Mouse (Mus musculus): ENCODE measurements around the gene Mtnr1a. TPM values are rescaled to one million over a fixed set of nuclear protein-coding genes. Genes with fewer than 3 reads are reported as not detected.

Mtnr1a gene
- polyA plus RNA-seq, 1 experiment from 2014 or later: not detected

DNA sequence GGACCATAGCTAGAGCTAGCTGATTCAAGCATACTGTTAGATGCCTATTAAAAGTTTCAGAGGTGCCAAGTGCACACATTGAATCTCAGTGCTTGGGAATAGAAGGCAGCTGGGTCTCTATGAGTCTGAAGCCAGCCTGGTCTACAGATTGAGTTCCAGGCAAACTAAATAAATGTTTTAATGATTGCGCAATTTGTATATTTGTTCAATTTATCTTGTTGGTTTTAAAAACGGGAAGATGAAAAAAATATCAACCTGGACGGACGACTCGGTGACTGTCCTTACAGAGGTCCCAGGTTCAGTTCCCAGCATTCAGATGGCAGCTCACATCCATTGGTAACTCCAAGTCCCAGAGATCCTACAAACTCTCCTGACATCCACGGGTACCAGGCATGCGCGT lies 2.0 kb downstream of the Mtnr1a start:
- Histone ChIP-seq H3K4me2 (replicated peaks; ENCODE audit: low read depth, low read length) (no peak overlapping the region), H3K4me3 (ENCODE audit: low read length) (no peak overlapping the region), H3K27ac (ENCODE audit: low read depth, low read length) (no peak overlapping the region), H3K27me3 (ENCODE audit: control insufficient read depth, insufficient read depth, low read length) (no peaks in the 10 kb centered on the region), H3K9me3 (ENCODE audit: control insufficient read depth, low read length) (no peaks in the 10 kb centered on the region), H3K9ac (ENCODE audit: low read depth, low read length) (no peak overlapping the region), H3K4me1 (ENCODE audit: control insufficient read depth, insufficient read depth, low read length) (peaks cover 4% of the 10 kb centered on the region; the same call in 1 of the 2 replicates), H3K36me3 (ENCODE audit: control insufficient read depth, insufficient read depth, low read length) (no peaks in the 10 kb centered on the region)
- no peak for ATAC-seq (ENCODE audit: low FRiP score, low TSS enrichment)
- 93% methylated on average over 8 of the region's 8 CpGs for WGBS

DNA sequence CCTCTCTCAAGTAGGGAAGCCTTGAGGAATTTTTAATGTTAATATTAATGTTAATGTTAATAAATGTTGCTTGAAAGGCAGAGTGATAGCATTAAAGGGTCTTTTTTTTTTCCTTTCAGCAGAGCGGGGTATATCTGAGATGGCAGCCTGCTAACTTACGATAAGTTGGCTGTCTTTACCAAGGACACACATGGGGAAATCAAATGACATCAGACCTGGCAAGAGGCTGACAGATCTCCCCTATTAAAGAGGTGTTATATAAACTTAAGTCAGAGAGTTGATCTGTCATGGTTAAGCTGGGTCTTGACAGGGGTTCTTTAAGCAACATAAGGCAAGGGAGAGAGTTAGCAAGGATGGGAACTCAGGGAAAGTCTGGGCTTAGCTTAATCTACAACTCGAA lies 11.9 kb downstream of the Mtnr1a start:
- Histone ChIP-seq H3K4me3 (ENCODE audit: low read length) (no peak overlapping the region), H3K36me3 (ENCODE audit: control insufficient read depth, insufficient read depth, low read length) (no peaks in the 10 kb centered on the region), H3K9ac (ENCODE audit: low read depth, low read length) (no peak overlapping the region), H3K4me1 (ENCODE audit: control insufficient read depth, insufficient read depth, low read length) (no peaks in the 10 kb centered on the region), H3K4me2 (replicated peaks; ENCODE audit: low read depth, low read length) (no peak overlapping the region), H3K27ac (ENCODE audit: low read depth, low read length) (no peak overlapping the region), H3K27me3 (ENCODE audit: control insufficient read depth, insufficient read depth, low read length) (no peaks in the 10 kb centered on the region), H3K9me3 (ENCODE audit: control insufficient read depth, low read length) (no peaks in the 10 kb centered on the region)
- no peak for ATAC-seq (ENCODE audit: low FRiP score, low TSS enrichment)
- 89% methylated on average over 3 of the region's 3 CpGs for WGBS

DNA sequence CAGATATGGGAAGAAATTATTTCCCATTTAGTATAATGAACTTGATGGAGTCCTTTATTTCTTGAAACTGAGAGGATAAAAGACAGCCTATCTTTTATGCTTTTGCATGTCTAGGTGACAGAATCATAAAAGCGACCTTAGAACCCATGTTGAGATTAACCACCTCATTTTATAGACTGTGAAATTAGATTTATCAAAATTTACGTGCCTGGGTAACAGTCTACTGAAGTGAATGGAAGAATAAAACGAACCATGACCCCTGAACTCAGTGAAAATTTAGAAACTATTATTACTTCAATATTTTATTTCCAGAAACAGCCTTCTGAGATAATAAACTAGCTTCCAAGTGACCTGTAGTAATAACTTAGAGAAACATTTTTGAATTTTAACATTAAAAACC lies 24.7 kb downstream of the Mtnr1a start:
- Histone ChIP-seq H3K4me2 (replicated peaks; ENCODE audit: low read depth, low read length) (no peak overlapping the region), H3K36me3 (ENCODE audit: control insufficient read depth, insufficient read depth, low read length) (no peaks in the 10 kb centered on the region), H3K4me3 (ENCODE audit: low read length) (no peak overlapping the region), H3K4me1 (ENCODE audit: control insufficient read depth, insufficient read depth, low read length) (no peaks in the 10 kb centered on the region), H3K9me3 (ENCODE audit: control insufficient read depth, low read length) (no peaks in the 10 kb centered on the region), H3K9ac (ENCODE audit: low read depth, low read length) (no peak overlapping the region), H3K27ac (ENCODE audit: low read depth, low read length) (no peak overlapping the region), H3K27me3 (ENCODE audit: control insufficient read depth, insufficient read depth, low read length) (no peaks in the 10 kb centered on the region)
- WGBS: 82% methylated on average over 3 of the region's 3 CpGs
- ATAC-seq (ENCODE audit: low FRiP score, low TSS enrichment): no peak

DNA sequence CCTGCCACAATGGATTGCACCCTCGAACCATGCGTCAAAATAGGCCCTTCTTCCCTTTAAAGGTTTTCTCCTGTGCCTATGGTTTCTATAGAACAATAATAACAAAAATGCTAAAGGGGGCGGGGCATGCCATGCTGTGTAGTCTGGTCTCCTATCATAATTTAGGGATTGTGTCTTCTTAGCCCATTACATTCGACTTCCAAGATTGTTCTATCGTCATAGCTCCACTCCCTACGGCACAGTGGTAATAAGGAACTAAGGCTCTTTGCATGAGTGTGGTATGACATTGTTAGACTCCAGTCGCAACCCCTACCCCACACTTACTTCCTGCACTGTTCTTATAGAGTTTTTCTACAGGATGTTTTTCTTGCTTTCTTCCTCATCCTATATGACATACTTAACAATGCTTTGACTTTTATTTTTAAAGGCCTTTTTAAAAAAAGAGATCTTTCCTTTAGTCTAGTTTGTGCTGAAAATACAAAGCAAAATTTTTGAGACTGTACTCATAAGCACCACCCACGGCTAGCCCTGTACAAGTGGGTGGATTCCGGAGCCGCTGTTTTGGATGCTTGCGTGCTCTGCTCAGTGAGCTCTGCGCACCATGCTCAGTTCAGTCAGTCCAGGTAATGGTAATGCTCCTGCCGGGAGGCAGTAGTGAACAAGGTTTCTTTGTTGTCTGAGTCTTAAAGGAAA lies 40.6 kb downstream of the Mtnr1a start:
- H3K4me2 ChIP-seq (replicated peaks; ENCODE audit: low read depth, low read length): peak overlapping the region; percentile 39
- H3K4me1 ChIP-seq (ENCODE audit: control insufficient read depth, insufficient read depth, low read length): no peaks in the 10 kb centered on the region
- no peak overlapping the region for H3K9ac ChIP-seq (ENCODE audit: low read depth, low read length)
- no peak overlapping the region for H3K27ac ChIP-seq (ENCODE audit: low read depth, low read length)
- H3K36me3 ChIP-seq (ENCODE audit: control insufficient read depth, insufficient read depth, low read length): no peaks in the 10 kb centered on the region
- peak; percentile 73; the same call in 1 of the 2 replicates for ATAC-seq (ENCODE audit: low FRiP score, low TSS enrichment)
- no peaks in the 10 kb centered on the region for H3K9me3 ChIP-seq (ENCODE audit: control insufficient read depth, low read length)
- 27% methylated on average over 13 of the region's 13 CpGs for WGBS
- peaks cover 3% of the 10 kb centered on the region; the same call in 1 of the 2 replicates for H3K27me3 ChIP-seq (ENCODE audit: control insufficient read depth, insufficient read depth, low read length)
- peak overlapping the region; percentile 28; the same call in 1 of the 2 replicates for H3K4me3 ChIP-seq (ENCODE audit: low read length)

DNA sequence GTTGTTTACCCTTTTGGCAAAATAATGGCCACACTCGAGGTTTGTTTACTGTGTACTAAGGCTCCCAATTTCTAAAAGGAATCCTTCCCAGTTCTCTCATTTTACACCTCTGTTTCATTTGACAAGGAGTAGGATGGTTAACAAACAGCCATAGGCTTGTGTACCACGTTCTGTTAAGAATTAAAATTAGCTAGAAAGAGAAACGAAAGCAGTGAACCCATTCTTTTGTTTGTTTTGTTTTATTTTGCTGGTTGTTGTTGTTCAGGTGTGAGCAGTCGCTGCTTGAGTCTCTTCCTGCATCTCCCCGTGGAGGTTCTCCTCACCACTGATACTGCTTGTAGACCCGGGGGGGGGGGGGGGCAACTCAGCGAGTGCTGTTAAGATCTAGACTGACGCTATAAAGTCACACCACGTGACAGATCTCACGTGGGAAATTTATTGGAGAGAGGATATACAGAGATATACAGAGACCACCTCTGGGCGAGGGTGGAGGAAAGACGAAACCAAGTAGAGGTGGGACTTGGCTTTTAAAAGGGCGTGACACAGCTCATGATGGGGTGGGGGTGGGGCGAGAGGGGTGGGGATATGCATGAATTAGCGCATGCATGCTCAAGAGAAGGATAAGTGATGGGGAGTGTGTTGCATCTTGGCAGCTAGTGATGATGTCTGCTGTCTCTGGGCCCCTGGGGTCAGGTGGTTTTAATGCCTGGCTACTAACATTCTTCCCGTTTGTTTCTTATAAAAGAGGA lies 41.3 kb downstream of the Mtnr1a start:
- Histone ChIP-seq H3K9me3 (ENCODE audit: control insufficient read depth, low read length) (no peaks in the 10 kb centered on the region), H3K4me3 (ENCODE audit: low read length) (peak overlapping the region; percentile 28; the same call in 1 of the 2 replicates), H3K4me2 (replicated peaks; ENCODE audit: low read depth, low read length) (peak overlapping the region; percentile 39), H3K36me3 (ENCODE audit: control insufficient read depth, insufficient read depth, low read length) (no peaks in the 10 kb centered on the region), H3K27me3 (ENCODE audit: control insufficient read depth, insufficient read depth, low read length) (peaks cover 3% of the 10 kb centered on the region; the same call in 1 of the 2 replicates), H3K9ac (ENCODE audit: low read depth, low read length) (no peak overlapping the region), H3K4me1 (ENCODE audit: control insufficient read depth, insufficient read depth, low read length) (no peaks in the 10 kb centered on the region), H3K27ac (ENCODE audit: low read depth, low read length) (no peak overlapping the region)
- WGBS: 3% methylated on average over 16 of the region's 16 CpGs
- 0 out of 2 replicates have a peak, but pooled peaks have one; percentile 32 for ATAC-seq (ENCODE audit: low FRiP score, low TSS enrichment)

DNA sequence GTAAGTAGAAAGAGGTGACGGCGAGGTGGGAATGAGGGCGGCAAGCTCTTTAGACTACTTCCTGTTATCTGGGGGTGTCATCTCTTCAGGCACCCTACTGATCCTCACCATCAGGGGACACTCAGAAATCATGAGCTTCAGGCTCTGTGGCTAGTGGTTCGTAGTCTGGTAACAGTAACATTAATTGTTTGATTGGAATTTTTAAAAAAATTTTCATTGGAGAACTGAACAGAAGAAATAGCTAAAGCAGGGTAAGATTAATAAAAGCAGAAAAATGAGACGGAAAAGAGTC lies 41.8 kb downstream of the Mtnr1a start:
- no peak overlapping the region for H3K9ac ChIP-seq (ENCODE audit: low read depth, low read length)
- no peaks in the 10 kb centered on the region for H3K9me3 ChIP-seq (ENCODE audit: control insufficient read depth, low read length)
- H3K4me1 ChIP-seq (ENCODE audit: control insufficient read depth, insufficient read depth, low read length): no peaks in the 10 kb centered on the region
- no peak overlapping the region for H3K4me2 ChIP-seq (replicated peaks; ENCODE audit: low read depth, low read length)
- no peak overlapping the region for H3K27ac ChIP-seq (ENCODE audit: low read depth, low read length)
- no peaks in the 10 kb centered on the region for H3K36me3 ChIP-seq (ENCODE audit: control insufficient read depth, insufficient read depth, low read length)
- ATAC-seq (ENCODE audit: low FRiP score, low TSS enrichment): no peak
- no peak overlapping the region for H3K4me3 ChIP-seq (ENCODE audit: low read length)
- WGBS: 42% methylated on average over 5 of the region's 5 CpGs
- H3K27me3 ChIP-seq (ENCODE audit: control insufficient read depth, insufficient read depth, low read length): peaks cover 3% of the 10 kb centered on the region; the same call in 1 of the 2 replicates

DNA sequence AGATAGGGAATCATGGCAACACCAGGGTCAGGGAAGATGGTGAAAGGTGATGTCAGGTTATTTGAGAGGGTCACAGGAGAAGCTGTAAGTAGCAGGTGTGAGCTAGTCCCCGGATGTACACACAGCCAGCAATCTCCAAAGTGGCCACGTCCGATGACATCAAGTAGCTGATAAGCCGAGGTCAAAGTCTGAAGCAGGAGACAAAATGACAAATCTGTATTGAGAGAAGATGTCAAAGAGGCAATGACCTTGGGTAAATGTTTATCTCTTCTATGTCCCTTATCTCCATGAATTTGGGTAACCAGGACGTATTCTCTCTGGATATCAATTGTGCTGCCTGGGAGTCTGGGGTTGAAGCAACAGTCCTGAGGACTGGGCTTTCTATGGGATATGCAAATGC lies 42.9 kb downstream of the Mtnr1a start:
- H3K27me3 ChIP-seq (ENCODE audit: control insufficient read depth, insufficient read depth, low read length): peaks cover 3% of the 10 kb centered on the region; the same call in 1 of the 2 replicates
- H3K4me3 ChIP-seq (ENCODE audit: low read length): no peak overlapping the region
- H3K9ac ChIP-seq (ENCODE audit: low read depth, low read length): no peak overlapping the region
- no peak for ATAC-seq (ENCODE audit: low FRiP score, low TSS enrichment)
- no peak overlapping the region for H3K27ac ChIP-seq (ENCODE audit: low read depth, low read length)
- H3K4me2 ChIP-seq (replicated peaks; ENCODE audit: low read depth, low read length): no peak overlapping the region
- 85% methylated on average over 5 of the region's 5 CpGs for WGBS
- H3K9me3 ChIP-seq (ENCODE audit: control insufficient read depth, low read length): no peaks in the 10 kb centered on the region
- no peaks in the 10 kb centered on the region for H3K36me3 ChIP-seq (ENCODE audit: control insufficient read depth, insufficient read depth, low read length)
- no peaks in the 10 kb centered on the region for H3K4me1 ChIP-seq (ENCODE audit: control insufficient read depth, insufficient read depth, low read length)

DNA sequence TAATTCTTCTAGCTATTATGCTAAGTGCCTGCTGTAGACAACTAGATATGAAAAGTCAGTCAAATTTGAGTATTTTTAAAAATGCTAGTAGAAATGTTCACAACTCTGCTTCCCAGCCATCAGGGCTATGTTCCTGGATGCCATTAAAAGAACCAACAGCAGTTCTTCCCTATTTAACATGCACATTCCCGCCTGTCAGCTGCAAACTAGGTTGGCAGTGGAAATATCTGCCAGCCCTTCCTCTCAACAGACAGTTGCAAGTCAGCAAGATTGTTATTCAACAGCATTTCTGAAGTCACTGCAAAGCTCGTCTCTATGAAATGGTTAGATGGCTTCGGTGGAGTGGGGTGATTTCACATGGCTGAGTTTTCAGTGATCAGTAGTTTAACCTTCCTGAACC lies 48.7 kb downstream of the Mtnr1a start:
- 81% methylated on average over 3 of the region's 3 CpGs for WGBS
- Histone ChIP-seq H3K4me1 (ENCODE audit: control insufficient read depth, insufficient read depth, low read length) (no peaks in the 10 kb centered on the region), H3K4me3 (ENCODE audit: low read length) (no peak overlapping the region), H3K27me3 (ENCODE audit: control insufficient read depth, insufficient read depth, low read length) (no peaks in the 10 kb centered on the region), H3K4me2 (replicated peaks; ENCODE audit: low read depth, low read length) (no peak overlapping the region), H3K27ac (ENCODE audit: low read depth, low read length) (no peak overlapping the region), H3K36me3 (ENCODE audit: control insufficient read depth, insufficient read depth, low read length) (no peaks in the 10 kb centered on the region), H3K9me3 (ENCODE audit: control insufficient read depth, low read length) (no peaks in the 10 kb centered on the region), H3K9ac (ENCODE audit: low read depth, low read length) (no peak overlapping the region)
- ATAC-seq (ENCODE audit: low FRiP score, low TSS enrichment): no peak

DNA sequence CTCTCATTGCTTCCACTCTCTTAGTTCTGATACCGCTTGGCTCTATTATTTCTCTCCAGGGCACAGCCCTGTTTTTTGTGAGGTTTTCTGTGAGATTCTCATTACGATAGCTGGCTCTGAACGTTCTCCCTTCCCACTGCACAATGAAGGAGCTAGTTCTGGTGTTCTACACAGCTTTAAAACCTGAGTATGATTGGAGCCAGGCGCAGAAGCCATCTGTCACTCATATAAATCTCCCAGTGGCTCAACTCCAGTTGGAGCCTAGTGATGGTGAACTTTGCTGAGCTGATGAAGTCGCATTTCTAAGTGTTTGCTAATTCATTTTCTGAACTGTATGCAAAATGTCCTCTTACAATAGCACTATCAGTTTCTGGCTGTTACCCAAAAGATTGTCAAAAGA lies 56.7 kb downstream of the Mtnr1a start:
- WGBS: 74% methylated on average over 5 of the region's 5 CpGs
- H3K4me2 ChIP-seq (replicated peaks; ENCODE audit: low read depth, low read length): no peak overlapping the region
- no peak for ATAC-seq (ENCODE audit: low FRiP score, low TSS enrichment)

More for the DNA sequence above, 56.7 kb downstream of the Mtnr1a start:
- Histone ChIP-seq H3K9ac (ENCODE audit: low read depth, low read length) (no peak overlapping the region), H3K27me3 (ENCODE audit: control insufficient read depth, insufficient read depth, low read length) (no peaks in the 10 kb centered on the region), H3K36me3 (ENCODE audit: control insufficient read depth, insufficient read depth, low read length) (no peaks in the 10 kb centered on the region), H3K4me1 (ENCODE audit: control insufficient read depth, insufficient read depth, low read length) (no peaks in the 10 kb centered on the region), H3K4me3 (ENCODE audit: low read length) (no peak overlapping the region), H3K9me3 (ENCODE audit: control insufficient read depth, low read length) (no peaks in the 10 kb centered on the region), H3K27ac (ENCODE audit: low read depth, low read length) (no peak overlapping the region)
